In genomic region chr19:4097441-4097825, GRCm38 (mm10) we compare ENCODE assay signal across 8 mouse cellular contexts. TPM values are rescaled to one million over a fixed set of nuclear protein-coding genes. Genes with fewer than 3 reads are reported as not detected.
A peak's percentile ranks its signal among the peaks of the same experiment; 100 is the strongest.
DNase-seq lines count a peak whose midpoint lies in the region; ATAC-seq lines count a peak whose summit lies in the region.

No protein-coding gene starts in this region.

- H3K4me3 ChIP-seq in heart, embryonic 16.5 days (ENCODE audit: low read length): peak overlapping the region; percentile 70
- H3K4me3 ChIP-seq in limb, embryonic 12.5 days (replicated peaks): peak overlapping the region; percentile 61
- peak overlapping the region; percentile 54 for H3K4me3 ChIP-seq in midbrain, embryonic 13.5 days (replicated peaks)

- no peaks in the 10 kb centered on the region for H3K9me3 ChIP-seq in heart, embryonic 16.5 days (replicated peaks; ENCODE audit: control insufficient read depth, low read length)
- H3K9me3 ChIP-seq in limb, embryonic 12.5 days: no peaks in the 10 kb centered on the region
- no peaks in the 10 kb centered on the region for H3K9me3 ChIP-seq in midbrain, embryonic 13.5 days

- peaks cover 18% of the 10 kb centered on the region; the same call in 1 of the 2 replicates for H3K27me3 ChIP-seq in heart, embryonic 16.5 days (ENCODE audit: control insufficient read depth, insufficient read depth, low read length)
- H3K27me3 ChIP-seq in limb, embryonic 12.5 days: peaks cover 36% of the 10 kb centered on the region
- peaks cover 11% of the 10 kb centered on the region for H3K27me3 ChIP-seq in midbrain, embryonic 13.5 days

- H3K4me2 ChIP-seq in heart, embryonic 16.5 days (ENCODE audit: low read depth, low read length): peak overlapping the region; percentile 68
- H3K4me2 ChIP-seq in limb, embryonic 12.5 days: peak overlapping the region; percentile 76
- peak overlapping the region; percentile 64 for H3K4me2 ChIP-seq in midbrain, embryonic 13.5 days (replicated peaks)

- ATAC-seq in heart, embryonic 16.5 days (replicated peaks; ENCODE audit: extremely low read depth, insufficient read depth, low FRiP score): peak; percentile 21
- ATAC-seq in limb, embryonic 12.5 days (ENCODE audit: insufficient number of reproducible peaks, insufficient read depth, low FRiP score, low TSS enrichment, low read depth): peak; percentile 12
- no peak for ATAC-seq in midbrain, embryonic 13.5 days

- H3K27ac ChIP-seq in heart, embryonic 16.5 days (ENCODE audit: low read length): peak overlapping the region; percentile 77
- peak overlapping the region; percentile 59 for H3K27ac ChIP-seq in limb, embryonic 12.5 days
- peak overlapping the region; percentile 69 for H3K27ac ChIP-seq in midbrain, embryonic 13.5 days

- no peaks in the 10 kb centered on the region for H3K36me3 ChIP-seq in heart, embryonic 16.5 days (ENCODE audit: control insufficient read depth, insufficient read depth)
- no peaks in the 10 kb centered on the region for H3K36me3 ChIP-seq in limb, embryonic 12.5 days
- no peaks in the 10 kb centered on the region for H3K36me3 ChIP-seq in midbrain, embryonic 13.5 days

- peak; percentile 89 to 90 for DNase-seq in adrenal gland, postnatal 36 days
- no peak for DNase-seq in adrenal gland, adult (ENCODE audit: inconsistent age in 2 of 2, low spot score in 1 of 2)
- peak; percentile 77 for DNase-seq in thymus, postnatal 4 days
- no peak for DNase-seq in thymus, adult 18-20 months
- DNase-seq in left cerebral cortex, adult 9 months (ENCODE audit: low spot score in 2 of 2): no peak

- peaks cover 32% of the 10 kb centered on the region for H3K4me1 ChIP-seq in heart, embryonic 16.5 days (ENCODE audit: control insufficient read depth, insufficient read depth, low read length)
- H3K4me1 ChIP-seq in limb, embryonic 12.5 days (replicated peaks): peaks cover 49% of the 10 kb centered on the region
- H3K4me1 ChIP-seq in midbrain, embryonic 13.5 days (replicated peaks): peaks cover 58% of the 10 kb centered on the region

- WGBS in heart, embryonic 16.5 days: under 1% methylated on average over 21 of the region's 21 CpGs
- WGBS in limb, embryonic 12.5 days: 1% methylated on average over 21 of the region's 21 CpGs
- WGBS in midbrain, embryonic 13.5 days: 2% methylated on average over 21 of the region's 21 CpGs

- peak overlapping the region; percentile 71 for H3K9ac ChIP-seq in heart, embryonic 16.5 days (ENCODE audit: low read length)
- H3K9ac ChIP-seq in limb, embryonic 12.5 days (replicated peaks): peak overlapping the region; percentile 57
- H3K9ac ChIP-seq in midbrain, embryonic 13.5 days (replicated peaks): peak overlapping the region; percentile 65

RNA-seq across cellular contexts. Expression of gene Cdk2ap2, which starts 0.5 kb away (rescaled TPM):
- total RNA-seq in adrenal gland, postnatal 36 days (2021): 100 to 1,000 TPM; 109 to 132 TPM
- polyA plus RNA-seq in heart, embryonic 16.5 days (2015; fragmentation: Nextera tagmentation; extraction: Ambion mirVana): 86.0 and 86.2 TPM in 2 replicates
- polyA plus RNA-seq in limb, embryonic 12.5 days (2016; fragmentation: Nextera tagmentation; extraction: Ambion mirVana): 66.9 and 67.1 TPM in 2 replicates
- polyA plus RNA-seq in midbrain, embryonic 13.5 days (2015; fragmentation: Nextera tagmentation; extraction: Ambion mirVana): 78.7 and 82.1 TPM in 2 replicates

RNA-seq across cellular contexts. Expression of gene Pitpnm1, which starts 2.4 kb away (rescaled TPM):
- 100 to 1,000 TPM in 1 of 2 experiments, 10 to 100 TPM in 1; 59.7 to 158 TPM for total RNA-seq in adrenal gland, postnatal 36 days (2021)
- 27.7 and 29.4 TPM in 2 replicates for polyA plus RNA-seq in heart, embryonic 16.5 days (2015; fragmentation: Nextera tagmentation; extraction: Ambion mirVana)
- 11.6 and 13.0 TPM in 2 replicates for polyA plus RNA-seq in limb, embryonic 12.5 days (2016; fragmentation: Nextera tagmentation; extraction: Ambion mirVana)
- polyA plus RNA-seq in midbrain, embryonic 13.5 days (2015; fragmentation: Nextera tagmentation; extraction: Ambion mirVana): 45.0 and 45.9 TPM in 2 replicates

RNA-seq across cellular contexts. Expression of gene Cabp2, which starts 16.1 kb away (rescaled TPM):
- total RNA-seq in adrenal gland, postnatal 36 days (2021): not detected
- polyA plus RNA-seq in heart, embryonic 16.5 days (2015; fragmentation: Nextera tagmentation; extraction: Ambion mirVana): not detected in 2 replicates
- polyA plus RNA-seq in limb, embryonic 12.5 days (2016; fragmentation: Nextera tagmentation; extraction: Ambion mirVana): not detected in 2 replicates
- polyA plus RNA-seq in midbrain, embryonic 13.5 days (2015; fragmentation: Nextera tagmentation; extraction: Ambion mirVana): not detected in 2 replicates

RNA-seq across cellular contexts. Expression of gene Aip, which starts 28.2 kb away (rescaled TPM):
- total RNA-seq in adrenal gland, postnatal 36 days (2021): 100 to 1,000 TPM; 104 to 124 TPM
- 87.5 and 88.6 TPM in 2 replicates for polyA plus RNA-seq in heart, embryonic 16.5 days (2015; fragmentation: Nextera tagmentation; extraction: Ambion mirVana)
- polyA plus RNA-seq in limb, embryonic 12.5 days (2016; fragmentation: Nextera tagmentation; extraction: Ambion mirVana): 86.5 and 87.5 TPM in 2 replicates
- polyA plus RNA-seq in midbrain, embryonic 13.5 days (2015; fragmentation: Nextera tagmentation; extraction: Ambion mirVana): 79.8 and 80.9 TPM in 2 replicates

RNA-seq across cellular contexts. Expression of gene Gstp3, which starts 38.1 kb away (rescaled TPM):
- under 1 TPM; 0.63 to 0.99 TPM for total RNA-seq in adrenal gland, postnatal 36 days (2021)
- 0.51 and 0.80 TPM in 2 replicates for polyA plus RNA-seq in heart, embryonic 16.5 days (2015; fragmentation: Nextera tagmentation; extraction: Ambion mirVana)
- polyA plus RNA-seq in limb, embryonic 12.5 days (2016; fragmentation: Nextera tagmentation; extraction: Ambion mirVana): not detected in 2 replicates
- not detected in 2 replicates for polyA plus RNA-seq in midbrain, embryonic 13.5 days (2015; fragmentation: Nextera tagmentation; extraction: Ambion mirVana)

Comparison
In these comparisons a context has a peak if more than half of its experiments do, and no peak if none do; other contexts are left out.
1. DNase-seq: peak in adrenal gland, postnatal 36 days (2 of 2) and thymus, postnatal 4 days (single experiment); none in adrenal gland, adult (0 of 2), thymus, adult 18-20 months (0 of 2) and left cerebral cortex, adult 9 months (0 of 2).
2. Peak in every context shown above with its lines, with median percentiles within 50 percentile points of each other: H3K27ac ChIP-seq, H3K4me2 ChIP-seq, H3K4me3 ChIP-seq and H3K9ac ChIP-seq.